8 mouse cellular contexts compared by ENCODE assay signal in the genomic region with DNA sequence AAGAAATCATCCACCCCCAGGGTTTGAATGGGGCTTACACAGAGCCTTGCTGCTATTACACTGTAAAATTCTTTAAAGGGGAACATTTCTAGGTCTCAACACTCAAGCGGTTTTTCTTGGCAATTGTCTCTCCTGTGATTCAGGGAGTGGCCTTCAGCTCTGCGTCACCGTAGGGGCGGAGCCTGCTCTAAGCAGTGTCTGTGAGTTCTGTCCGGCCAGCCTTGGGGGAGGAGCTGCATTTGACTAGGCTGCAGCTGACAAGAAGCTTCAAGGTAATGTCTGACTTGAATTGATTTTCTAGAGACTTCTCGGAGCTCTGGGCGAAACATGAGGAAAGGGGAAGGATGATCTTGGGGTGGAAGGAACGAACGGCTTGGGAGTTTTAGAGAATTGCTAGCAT. TPM values are rescaled to one million over a fixed set of nuclear protein-coding genes. Genes with fewer than 3 reads are reported as not detected.
DNase-seq lines count a peak whose midpoint lies in the region; ATAC-seq and TF ChIP-seq lines count a peak whose summit lies in the region.

No protein-coding gene starts in this region.

- H3K9me3 ChIP-seq in embryonic facial prominence, embryonic 13.5 days = no peaks in the 10 kb centered on the region
- no peaks in the 10 kb centered on the region for H3K9me3 ChIP-seq in heart, embryonic 11.5 days (replicated peaks; ENCODE audit: control insufficient read depth, low read length)

- H3K27me3 ChIP-seq in embryonic facial prominence, embryonic 13.5 days = peaks cover 7% of the 10 kb centered on the region; the same call in 1 of the 2 replicates
- no peaks in the 10 kb centered on the region for H3K27me3 ChIP-seq in heart, embryonic 11.5 days (ENCODE audit: control insufficient read depth, insufficient read depth, low read length)

- H3K9ac ChIP-seq in embryonic facial prominence, embryonic 13.5 days = no peak overlapping the region
- H3K9ac ChIP-seq in heart, embryonic 11.5 days (ENCODE audit: low read depth, low read length) = no peak overlapping the region

- 33% methylated on average over 9 of the region's 9 CpGs for WGBS in embryonic facial prominence, embryonic 13.5 days
- 34% methylated on average over 9 of the region's 9 CpGs for WGBS in heart, embryonic 11.5 days (ENCODE audit: insufficient replicate concordance)
- 54% methylated on average over 9 of the region's 9 CpGs for WGBS in lung, adult 2 months

- peak overlapping the region; percentile 47 for H3K4me2 ChIP-seq in embryonic facial prominence, embryonic 13.5 days
- H3K4me2 ChIP-seq in heart, embryonic 11.5 days = no peak overlapping the region

- DNase-seq in thymus, postnatal 4 days = peak; percentile 26
- no peak for DNase-seq in thymus, adult 18-20 months
- peak; percentile 75 for DNase-seq in kidney, adult 9 months
- peak; percentile 37 for DNase-seq in lung, adult 2 months
- DNase-seq in ovary, postnatal 14 days (ENCODE audit: low spot score) = peak; percentile 31
- DNase-seq in thymus, postnatal 36 days = no peak

- H3K27ac ChIP-seq in embryonic facial prominence, embryonic 13.5 days = no peak overlapping the region
- no peak overlapping the region for H3K27ac ChIP-seq in heart, embryonic 11.5 days (ENCODE audit: low read depth, low read length)

- H3K4me3 ChIP-seq in embryonic facial prominence, embryonic 13.5 days = peak overlapping the region; percentile 10; the same call in 1 of the 2 replicates
- no peak overlapping the region for H3K4me3 ChIP-seq in heart, embryonic 11.5 days (ENCODE audit: low read depth, low read length)
- no peak overlapping the region for H3K4me3 ChIP-seq in lung, adult 2 months (replicated peaks; ENCODE audit: extremely low read depth, low read depth, low read length)

- no peaks in the 10 kb centered on the region for H3K4me1 ChIP-seq in embryonic facial prominence, embryonic 13.5 days
- H3K4me1 ChIP-seq in heart, embryonic 11.5 days (ENCODE audit: control insufficient read depth, insufficient read depth, low read length) = no peaks in the 10 kb centered on the region
- H3K4me1 ChIP-seq in lung, adult 2 months (ENCODE audit: control insufficient read depth, insufficient read depth, low read length) = no peaks in the 10 kb centered on the region

- no peak for TF ChIP-seq POLR2A in lung, adult 2 months (IDR thresholded peaks at IDR 0.05; ENCODE audit: borderline replicate concordance, extremely low read depth, low read depth, low read length)

- H3K36me3 ChIP-seq in embryonic facial prominence, embryonic 13.5 days = peaks cover 13% of the 10 kb centered on the region
- no peaks in the 10 kb centered on the region for H3K36me3 ChIP-seq in heart, embryonic 11.5 days (ENCODE audit: control insufficient read depth, insufficient read depth, low read length)

- peak; percentile 76; the same call in 1 of the 2 replicates for ATAC-seq in embryonic facial prominence, embryonic 13.5 days (ENCODE audit: insufficient number of reproducible peaks, insufficient read depth, low FRiP score, low TSS enrichment, low read depth)
- peak; percentile 75; the same call in 1 of the 2 replicates for ATAC-seq in heart, embryonic 11.5 days (replicated peaks; ENCODE audit: insufficient number of reproducible peaks, low FRiP score, low TSS enrichment)

- no peak for TF ChIP-seq CTCF in lung, adult 2 months (IDR thresholded peaks at IDR 0.05; ENCODE audit: insufficient read depth, low read length)

RNA-seq across cellular contexts. Expression of gene Mum1l1, which starts 21.3 kb away (rescaled TPM):
- 23.2 and 27.1 TPM in 2 replicates for polyA plus RNA-seq in embryonic facial prominence, embryonic 13.5 days (2015; fragmentation: Nextera tagmentation; extraction: Ambion mirVana)
- polyA plus RNA-seq in heart, embryonic 11.5 days (2014; fragmentation: Nextera tagmentation; extraction: Ambion mirVana) = 35.6 and 41.4 TPM in 2 replicates
- 0.54 and 1.2 TPM in 2 replicates for polyA plus RNA-seq in lung, adult 2 months (2012; rRNA removed)

RNA-seq across cellular contexts. Expression of gene 4933428M09Rik, which starts 52.1 kb away (rescaled TPM):
- polyA plus RNA-seq in embryonic facial prominence, embryonic 13.5 days (2015; fragmentation: Nextera tagmentation; extraction: Ambion mirVana) = not detected in 2 replicates
- not detected in 2 replicates for polyA plus RNA-seq in heart, embryonic 11.5 days (2014; fragmentation: Nextera tagmentation; extraction: Ambion mirVana)
- not detected in 2 replicates for polyA plus RNA-seq in lung, adult 2 months (2012; rRNA removed)

Comparison
In these comparisons a context has a peak if more than half of its experiments do, and no peak if none do; other contexts are left out.
1. DNase-seq: peak in thymus, postnatal 4 days (single experiment), kidney, adult 9 months (single experiment), lung, adult 2 months (single experiment) and ovary, postnatal 14 days (single experiment); none in thymus, adult 18-20 months (0 of 2) and thymus, postnatal 36 days (0 of 2).
2. RNA of gene Mum1l1, which starts 21.3 kb away (polyA plus RNA-seq): 35.6 to 41.4 TPM in heart, embryonic 11.5 days and 23.2 to 27.1 TPM in embryonic facial prominence, embryonic 13.5 days; 0.54 to 1.2 TPM in lung, adult 2 months; every median in the first group is over 10 times any median in the second.